Mouse (Mus musculus) ES-Bruce4 (cell line): Measurements from ENCODE around the gene Rbpj. TPM values are rescaled to one million over a fixed set of nuclear protein-coding genes. Genes with fewer than 3 reads are reported as not detected.

Experiments used
- H3K27ac ChIP-seq: 2 replicates; pipeline ENCODE4 v1.5.1; 2012; ENCODE audit warnings: low read length, inconsistent platforms; ENCODE audit not compliant: insufficient read depth
- H3K27me3 ChIP-seq: 2 replicates; pipeline ENCODE4 v1.6.1; 2012; ENCODE audit warnings: mild to moderate bottlenecking, low read length, inconsistent platforms; ENCODE audit not compliant: control insufficient read depth, poor library complexity, insufficient read depth, severe bottlenecking
- H3K36me3 ChIP-seq: 2 replicates; pipeline ENCODE4 v1.6.1; 2012; ENCODE audit warnings: inconsistent platforms, mild to moderate bottlenecking, low read length, moderate library complexity; ENCODE audit not compliant: control insufficient read depth, poor library complexity, insufficient read depth, severe bottlenecking
- H3K4me1 ChIP-seq: one replicate; pipeline ENCODE4 v1.8.1; 2011; ENCODE audit warnings: low read length; ENCODE audit not compliant: control insufficient read depth, insufficient read depth
- H3K4me3 ChIP-seq: 2 replicates; pipeline ENCODE4 v1.5.1; 2011; ENCODE audit warnings: low read depth, mild to moderate bottlenecking, low read length
- H3K9ac ChIP-seq: 2 replicates; pipeline ENCODE4 v1.6.1; 2012; ENCODE audit warnings: low read depth, mild to moderate bottlenecking, inconsistent platforms; ENCODE audit not compliant: poor library complexity, severe bottlenecking
- H3K9me3 ChIP-seq: replicated peaks from 2 replicates; pipeline ENCODE4 v1.6.1; 2012; ENCODE audit warnings: mild to moderate bottlenecking, low read length, inconsistent platforms; ENCODE audit not compliant: control insufficient read depth, poor library complexity, insufficient read depth, severe bottlenecking
- CTCF ChIP-seq: IDR thresholded peaks from one replicate; pipeline ENCODE4 v1.8.1; 2011; ENCODE audit warnings: low read depth, low read length
- EP300 ChIP-seq: IDR thresholded peaks from 2 replicates; pipeline ENCODE4 v1.6.1; 2011; ENCODE audit warnings: low read depth, low read length; ENCODE audit not compliant: insufficient read depth
- POLR2A ChIP-seq: IDR thresholded peaks from one replicate; pipeline ENCODE4 v1.8.1; 2011; ENCODE audit warnings: low read length; ENCODE audit not compliant: insufficient read depth
- polyA plus RNA-seq: library from polyadenylated mRNA; stranded (reverse); fragments of >200 nt; gene quantifications from 2 replicates; pipeline ENCODE4 v1.2.4, GENCODE M21; 2011; ENCODE audit warnings: low read depth; ENCODE audit not compliant: missing spikeins, insufficient read depth, insufficient read length

Gene Rbpj
- polyA plus RNA-seq, 1 experiment: 339 TPM

DNA sequence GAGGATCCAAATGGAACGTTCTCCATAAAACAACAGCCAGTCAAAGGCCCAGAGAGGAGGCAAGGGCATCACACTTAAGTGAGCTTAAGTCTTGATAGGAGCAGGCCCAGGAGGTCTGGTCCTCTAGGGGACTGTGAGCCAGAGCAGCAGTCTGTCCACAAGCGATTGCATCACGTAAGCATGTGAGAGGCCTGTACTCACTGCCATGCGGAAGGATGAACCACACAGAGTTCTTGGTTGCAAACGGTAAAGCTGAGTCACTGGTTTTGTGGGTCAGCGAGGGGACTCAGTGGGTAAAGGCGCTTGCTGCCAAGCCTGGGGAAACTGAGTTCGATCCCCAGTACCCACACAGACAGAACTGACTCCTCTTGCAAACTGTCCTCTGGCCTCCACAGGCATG, 14.1 kb upstream of the Rbpj start:
- no peak overlapping the region for H3K9ac ChIP-seq
- H3K9me3 ChIP-seq: no peaks in the 10 kb centered on the region
- no peak overlapping the region for H3K27ac ChIP-seq
- H3K4me3 ChIP-seq: no peak overlapping the region
- no peaks in the 10 kb centered on the region for H3K4me1 ChIP-seq
- no peak for TF ChIP-seq EP300
- no peak for TF ChIP-seq POLR2A
- TF ChIP-seq CTCF: no peak
- no peaks in the 10 kb centered on the region for H3K36me3 ChIP-seq
- no peaks in the 10 kb centered on the region for H3K27me3 ChIP-seq

DNA sequence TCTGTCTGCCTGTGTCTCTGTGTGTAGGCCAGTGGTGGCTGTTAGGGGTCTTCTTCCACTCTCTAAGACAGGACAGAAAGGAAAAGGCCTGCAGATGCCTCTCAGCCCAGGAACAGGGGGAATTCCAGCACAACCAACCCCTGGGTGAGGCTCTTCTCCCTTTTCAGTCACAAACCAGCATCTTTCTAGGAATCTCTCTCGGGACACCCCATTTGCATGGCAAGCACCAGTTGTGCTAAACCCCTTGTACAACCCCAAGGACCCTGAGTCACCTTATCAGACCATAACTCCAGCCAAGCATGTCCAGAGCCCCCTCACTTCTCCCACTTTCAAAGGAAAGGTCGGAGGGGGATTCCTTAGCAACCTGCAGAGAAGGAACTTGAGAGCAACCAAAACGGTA, 13.0 kb upstream of the Rbpj start:
- no peak overlapping the region for H3K4me3 ChIP-seq
- no peak overlapping the region for H3K27ac ChIP-seq
- no peaks in the 10 kb centered on the region for H3K27me3 ChIP-seq
- H3K9ac ChIP-seq: no peak overlapping the region
- TF ChIP-seq EP300 (no peak), CTCF (no peak), POLR2A (no peak)
- H3K9me3 ChIP-seq: no peaks in the 10 kb centered on the region
- no peaks in the 10 kb centered on the region for H3K4me1 ChIP-seq
- no peaks in the 10 kb centered on the region for H3K36me3 ChIP-seq

DNA sequence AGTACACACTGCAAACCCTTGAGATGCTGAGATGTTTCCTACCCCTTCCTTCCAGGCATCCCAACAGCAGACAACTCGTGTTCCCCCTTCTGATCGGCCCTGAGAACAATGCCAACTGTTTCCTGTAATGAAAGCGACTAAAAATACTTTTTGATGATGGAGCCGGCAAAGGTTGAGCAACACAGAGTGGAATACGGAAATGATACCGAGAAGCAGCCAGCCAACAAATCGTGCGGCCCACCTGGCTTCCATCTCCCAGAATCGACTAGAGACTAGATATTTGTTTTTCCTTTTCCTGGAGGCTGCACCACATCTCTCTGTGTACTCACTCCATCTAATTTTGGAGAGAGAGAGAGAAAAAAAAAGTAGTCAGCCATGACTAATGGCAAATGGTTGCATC, 11.2 kb upstream of the Rbpj start:
- Histone ChIP-seq H3K27ac (no peak overlapping the region), H3K9me3 (no peaks in the 10 kb centered on the region), H3K4me1 (no peaks in the 10 kb centered on the region), H3K36me3 (no peaks in the 10 kb centered on the region), H3K4me3 (no peak overlapping the region), H3K27me3 (no peaks in the 10 kb centered on the region), H3K9ac (no peak overlapping the region)
- TF ChIP-seq EP300 (no peak), CTCF (no peak), POLR2A (no peak)

DNA sequence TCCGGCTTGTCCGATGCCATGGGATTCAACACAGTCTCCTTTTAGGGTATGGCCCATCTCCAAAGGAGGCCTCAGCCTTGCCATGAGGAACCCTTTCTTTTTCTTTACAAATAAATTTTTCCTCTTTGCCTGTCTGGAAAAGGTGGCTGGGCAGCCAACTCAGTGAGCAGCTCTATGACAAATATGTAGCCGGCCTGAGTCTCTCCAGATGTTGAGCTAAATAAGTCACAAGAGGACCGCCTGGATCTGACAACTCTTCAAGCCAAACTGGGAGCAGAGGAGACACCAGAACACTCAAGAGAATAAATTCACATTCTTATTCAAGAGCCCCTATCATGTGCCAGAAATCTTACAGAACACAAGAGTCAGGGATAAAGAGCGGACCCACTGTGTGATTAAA, 10.5 kb upstream of the Rbpj start:
- no peaks in the 10 kb centered on the region for H3K27me3 ChIP-seq
- H3K9me3 ChIP-seq: no peaks in the 10 kb centered on the region
- no peak overlapping the region for H3K9ac ChIP-seq
- H3K4me1 ChIP-seq: no peaks in the 10 kb centered on the region
- no peaks in the 10 kb centered on the region for H3K36me3 ChIP-seq
- no peak overlapping the region for H3K27ac ChIP-seq
- TF ChIP-seq POLR2A (no peak), EP300 (no peak), CTCF (no peak)
- H3K4me3 ChIP-seq: no peak overlapping the region

DNA sequence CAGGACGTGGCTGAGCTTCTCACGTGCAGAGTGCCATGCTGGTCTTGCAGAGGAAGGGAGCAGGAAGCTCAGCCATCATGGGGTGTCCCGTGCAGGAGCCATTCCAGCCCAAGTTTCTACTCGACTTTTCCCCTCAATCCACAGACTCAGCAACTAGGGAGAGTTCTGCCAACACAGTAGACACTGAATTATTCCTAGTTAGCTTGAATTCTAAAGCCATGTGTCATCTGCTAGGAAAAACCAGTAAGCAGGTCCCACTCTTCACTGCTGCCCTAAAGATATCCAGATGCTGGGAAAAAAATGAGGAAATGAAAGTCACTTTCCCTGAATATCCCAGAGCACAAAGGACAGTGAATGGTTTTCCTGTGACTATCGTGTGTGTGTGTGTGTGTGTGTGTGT, 5.8 kb upstream of the Rbpj start:
- no peak for TF ChIP-seq POLR2A
- TF ChIP-seq CTCF: no peak
- no peak for TF ChIP-seq EP300
- Histone ChIP-seq H3K4me1 (no peaks in the 10 kb centered on the region), H3K27me3 (no peaks in the 10 kb centered on the region), H3K27ac (no peak overlapping the region), H3K9me3 (no peaks in the 10 kb centered on the region), H3K9ac (no peak overlapping the region), H3K36me3 (no peaks in the 10 kb centered on the region), H3K4me3 (no peak overlapping the region)

DNA sequence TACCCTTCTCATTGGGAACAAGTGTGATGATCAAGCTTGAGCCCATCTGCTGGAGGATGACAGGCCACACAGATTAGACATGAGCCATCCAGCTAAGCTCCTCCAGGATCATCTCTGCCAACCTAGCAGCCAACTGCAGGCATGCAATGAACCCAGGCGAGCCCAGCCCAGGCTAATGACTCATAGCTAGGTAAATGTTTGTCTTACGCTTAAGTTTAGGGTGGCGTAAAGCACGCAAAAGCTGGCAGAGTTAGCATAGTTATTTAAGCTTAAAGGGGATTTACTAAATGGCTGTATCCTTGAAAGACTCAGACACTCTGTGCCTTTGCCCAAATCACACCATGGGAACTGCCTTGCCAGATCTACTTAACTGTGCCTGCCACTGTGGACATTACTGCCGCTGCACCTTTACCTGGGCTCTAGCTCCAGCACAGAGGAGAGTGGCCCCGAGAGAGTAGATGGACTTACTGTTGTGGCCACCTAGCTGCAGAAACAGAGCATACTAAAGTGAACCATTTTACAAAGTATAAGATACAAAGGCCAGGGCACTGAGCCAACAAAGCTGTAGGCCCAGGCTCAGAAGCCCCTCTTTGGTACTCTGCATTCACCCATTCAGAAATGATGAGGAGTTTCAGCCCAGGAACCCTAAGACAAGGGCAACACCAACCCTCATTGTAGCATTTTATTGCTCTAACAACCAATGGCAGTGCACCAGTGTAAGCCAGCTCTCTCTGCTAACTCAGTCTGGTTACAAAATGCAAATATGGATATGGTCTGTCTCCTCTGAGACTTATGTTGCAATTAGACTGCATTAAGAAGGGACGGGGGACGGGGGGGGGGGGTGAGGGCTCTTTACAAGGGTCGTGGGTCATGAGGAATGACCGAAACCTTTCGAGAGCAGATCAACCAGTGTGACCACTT, 2.6 kb upstream of the Rbpj start:
- Histone ChIP-seq H3K27me3 (no peaks in the 10 kb centered on the region), H3K9ac (no peak overlapping the region), H3K27ac (no peak overlapping the region), H3K9me3 (no peaks in the 10 kb centered on the region), H3K4me3 (no peak overlapping the region), H3K36me3 (no peaks in the 10 kb centered on the region), H3K4me1 (no peaks in the 10 kb centered on the region)
- no peak for TF ChIP-seq EP300
- TF ChIP-seq CTCF: no peak
- no peak for TF ChIP-seq POLR2A
